Mouse (Mus musculus): ENCODE results near the gene Fam171a2. TPM values are rescaled to one million over a fixed set of nuclear protein-coding genes. Genes with fewer than 3 reads are reported as not detected.
A peak's percentile ranks its signal among the peaks of the same experiment; 100 is the strongest.

Fam171a2 gene
- total and polyA plus RNA-seq, 2 experiments from 2014 or later: 1.7 to 40.8 TPM

GRCm38 (mm10) chr11:102404161-102405010 lies 43.1 kb downstream of the Fam171a2 start:
- 89% methylated on average over 18 of the region's 18 CpGs for WGBS
- Histone ChIP-seq H3K27me3 (ENCODE audit: control insufficient read depth, insufficient read depth, low read length) (peaks cover 16% of the 10 kb centered on the region), H3K4me3 (ENCODE audit: low read depth, low read length) (no peak overlapping the region), H3K4me1 (ENCODE audit: control insufficient read depth, insufficient read depth) (peaks cover 12% of the 10 kb centered on the region), H3K9ac (replicated peaks; ENCODE audit: low read depth, low read length) (no peak overlapping the region), H3K27ac (ENCODE audit: low read depth) (no peak overlapping the region), H3K4me2 (ENCODE audit: low read depth, low read length) (no peak overlapping the region), H3K9me3 (replicated peaks; ENCODE audit: control insufficient read depth, low read length) (no peaks in the 10 kb centered on the region), H3K36me3 (replicated peaks; ENCODE audit: control insufficient read depth, insufficient read depth, low read length) (peaks cover 30% of the 10 kb centered on the region)
- TF ChIP-seq CTCF (IDR thresholded peaks at IDR 0.05; ENCODE audit: low read depth) (no peak), EP300 (IDR thresholded peaks at IDR 0.05; ENCODE audit: low read depth) (no peak)
- DNase-seq (ENCODE audit: low spot score) (no peak), ATAC-seq (ENCODE audit: insufficient read depth, low read depth) (no peak)

DNA sequence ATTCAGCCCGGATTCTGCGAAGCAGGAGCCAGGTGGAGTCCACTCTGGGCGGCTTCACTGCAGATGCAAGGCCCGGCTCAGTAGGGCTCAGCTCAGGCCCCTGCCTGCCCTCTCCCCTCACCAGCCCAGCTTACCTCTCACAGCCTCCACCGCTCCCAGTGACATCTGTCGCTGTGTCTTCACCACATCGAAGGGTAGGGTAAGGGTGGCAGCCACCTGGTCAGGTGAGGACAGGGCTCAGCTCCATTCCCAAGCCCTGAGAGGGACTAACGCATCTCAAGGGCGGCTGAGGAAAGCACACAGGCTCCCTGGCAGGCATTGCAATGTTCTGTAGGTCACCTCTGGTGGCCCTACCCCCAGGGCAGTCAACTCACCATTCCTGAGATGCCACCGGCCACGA lies 43.8 kb downstream of the Fam171a2 start:
- H3K36me3 ChIP-seq (replicated peaks; ENCODE audit: control insufficient read depth, insufficient read depth, low read length): peaks cover 30% of the 10 kb centered on the region
- peaks cover 12% of the 10 kb centered on the region for H3K4me1 ChIP-seq (ENCODE audit: control insufficient read depth, insufficient read depth)
- peaks cover 24% of the 10 kb centered on the region for H3K27me3 ChIP-seq (ENCODE audit: control insufficient read depth, insufficient read depth, low read length)
- no peak overlapping the region for H3K4me2 ChIP-seq (ENCODE audit: low read depth, low read length)
- no peak for ATAC-seq (ENCODE audit: insufficient read depth, low read depth)
- DNase-seq (ENCODE audit: low spot score): no peak
- H3K27ac ChIP-seq (ENCODE audit: low read depth): no peak overlapping the region
- no peak overlapping the region for H3K9ac ChIP-seq (replicated peaks; ENCODE audit: low read depth, low read length)
- 92% methylated on average over 11 of the region's 11 CpGs for WGBS
- no peak for TF ChIP-seq CTCF (IDR thresholded peaks at IDR 0.05; ENCODE audit: low read depth)
- no peak for TF ChIP-seq EP300 (IDR thresholded peaks at IDR 0.05; ENCODE audit: low read depth)
- no peaks in the 10 kb centered on the region for H3K9me3 ChIP-seq (replicated peaks; ENCODE audit: control insufficient read depth, low read length)
- H3K4me3 ChIP-seq (ENCODE audit: low read depth, low read length): no peak overlapping the region

DNA sequence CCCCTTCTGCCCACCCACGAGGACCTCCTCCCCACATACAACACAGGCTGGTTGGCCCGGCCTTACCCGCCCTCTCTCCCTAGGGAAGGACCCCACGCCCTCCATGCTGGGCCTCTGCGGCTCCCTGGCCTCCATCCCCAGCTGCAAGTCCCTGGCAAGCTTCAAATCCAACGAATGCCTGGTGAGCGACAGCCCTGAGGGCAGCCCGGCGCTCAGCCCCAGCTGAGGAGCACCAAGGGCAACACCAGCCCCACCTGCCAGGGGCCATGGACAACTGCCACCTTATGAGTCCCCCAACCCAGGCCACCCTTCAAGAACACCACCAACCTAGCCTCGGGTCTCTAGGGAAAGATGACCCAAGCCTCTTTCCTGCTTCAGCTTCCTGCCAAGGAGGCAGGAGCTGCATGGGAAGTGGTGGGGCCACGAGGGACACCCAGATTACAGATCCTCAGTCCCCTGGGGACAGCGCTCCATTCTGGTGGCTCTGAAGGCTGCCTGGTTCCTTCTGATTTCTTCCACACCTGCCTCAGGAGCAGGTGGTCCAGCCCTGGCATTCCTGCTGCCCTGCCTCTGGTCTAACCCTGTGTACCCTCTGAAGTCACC lies 45.5 kb downstream of the Fam171a2 start:
- peaks cover 32% of the 10 kb centered on the region for H3K27me3 ChIP-seq (ENCODE audit: control insufficient read depth, insufficient read depth, low read length)
- WGBS: 58% methylated on average over 12 of the region's 12 CpGs

GRCm38 (mm10) chr11:102400513-102401084 lies 46.9 kb downstream of the Fam171a2 start:
- H3K27ac ChIP-seq (ENCODE audit: low read depth): no peak overlapping the region
- peaks cover 39% of the 10 kb centered on the region for H3K27me3 ChIP-seq (ENCODE audit: control insufficient read depth, insufficient read depth, low read length)
- 0 out of 2 replicates have a peak, but pooled peaks cover 2% of the 10 kb centered on the region for H3K4me1 ChIP-seq (ENCODE audit: control insufficient read depth, insufficient read depth)
- no peak for TF ChIP-seq CTCF (IDR thresholded peaks at IDR 0.05; ENCODE audit: low read depth)
- TF ChIP-seq EP300 (IDR thresholded peaks at IDR 0.05; ENCODE audit: low read depth): no peak
- H3K36me3 ChIP-seq (replicated peaks; ENCODE audit: control insufficient read depth, insufficient read depth, low read length): peaks cover 30% of the 10 kb centered on the region
- H3K4me3 ChIP-seq (ENCODE audit: low read depth, low read length): no peak overlapping the region
- H3K9ac ChIP-seq (replicated peaks; ENCODE audit: low read depth, low read length): no peak overlapping the region
- no peaks in the 10 kb centered on the region for H3K9me3 ChIP-seq (replicated peaks; ENCODE audit: control insufficient read depth, low read length)
- no peak overlapping the region for H3K4me2 ChIP-seq (ENCODE audit: low read depth, low read length)
- no peak for DNase-seq (ENCODE audit: low spot score)
- WGBS: 21% methylated on average over 12 of the region's 12 CpGs
- no peak for ATAC-seq (ENCODE audit: insufficient read depth, low read depth)

More for the DNA sequence above, 45.5 kb downstream of the Fam171a2 start:
- TF ChIP-seq EP300 (IDR thresholded peaks at IDR 0.05; ENCODE audit: low read depth): no peak
- no peak for TF ChIP-seq CTCF (IDR thresholded peaks at IDR 0.05; ENCODE audit: low read depth)
- no peak overlapping the region for H3K9ac ChIP-seq (replicated peaks; ENCODE audit: low read depth, low read length)
- peaks cover 30% of the 10 kb centered on the region for H3K36me3 ChIP-seq (replicated peaks; ENCODE audit: control insufficient read depth, insufficient read depth, low read length)
- DNase-seq (ENCODE audit: low spot score) (no peak), ATAC-seq (ENCODE audit: insufficient read depth, low read depth) (no peak)
- peaks cover 12% of the 10 kb centered on the region for H3K4me1 ChIP-seq (ENCODE audit: control insufficient read depth, insufficient read depth)
- H3K4me3 ChIP-seq (ENCODE audit: low read depth, low read length): no peak overlapping the region
- no peak overlapping the region for H3K27ac ChIP-seq (ENCODE audit: low read depth)
- no peak overlapping the region for H3K4me2 ChIP-seq (ENCODE audit: low read depth, low read length)
- no peaks in the 10 kb centered on the region for H3K9me3 ChIP-seq (replicated peaks; ENCODE audit: control insufficient read depth, low read length)

DNA sequence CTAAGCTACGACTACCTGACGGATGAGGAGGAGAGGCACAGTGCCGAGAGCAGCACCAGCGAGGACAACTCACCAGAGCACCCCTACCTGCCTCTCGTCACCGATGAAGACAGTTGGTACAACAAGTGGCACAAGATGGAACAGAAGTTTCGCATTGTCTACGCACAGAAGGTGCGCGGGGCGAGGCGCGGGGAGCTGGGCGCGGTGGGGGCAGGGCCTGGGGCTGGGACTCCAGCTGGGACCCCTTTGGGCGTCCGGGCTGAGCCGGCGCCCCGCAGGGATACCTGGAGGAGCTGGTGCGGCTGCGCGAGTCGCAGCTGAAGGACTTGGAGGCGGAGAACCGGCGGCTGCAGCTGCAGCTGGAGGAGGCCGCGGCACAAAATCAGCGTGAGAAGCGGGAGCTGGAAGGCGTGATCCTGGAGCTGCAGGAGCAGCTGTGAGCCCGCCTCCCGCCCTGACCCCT lies 47.8 kb downstream of the Fam171a2 start:
- TF ChIP-seq EP300 (IDR thresholded peaks at IDR 0.05; ENCODE audit: low read depth) (no peak), CTCF (IDR thresholded peaks at IDR 0.05; ENCODE audit: low read depth) (no peak)
- H3K27ac ChIP-seq (ENCODE audit: low read depth): no peak overlapping the region
- H3K9ac ChIP-seq (replicated peaks; ENCODE audit: low read depth, low read length): no peak overlapping the region
- peak overlapping the region; percentile 12 for H3K4me3 ChIP-seq (ENCODE audit: low read depth, low read length)
- DNase-seq (ENCODE audit: low spot score): no peak
- H3K36me3 ChIP-seq (replicated peaks; ENCODE audit: control insufficient read depth, insufficient read depth, low read length): peaks cover 26% of the 10 kb centered on the region
- ATAC-seq (ENCODE audit: insufficient read depth, low read depth): no peak
- H3K4me2 ChIP-seq (ENCODE audit: low read depth, low read length): peak overlapping the region; percentile 23
- H3K4me1 ChIP-seq (ENCODE audit: control insufficient read depth, insufficient read depth): no peaks in the 10 kb centered on the region
- 2% methylated on average over 34 of the region's 34 CpGs for WGBS
- peaks cover 42% of the 10 kb centered on the region for H3K27me3 ChIP-seq (ENCODE audit: control insufficient read depth, insufficient read depth, low read length)
- H3K9me3 ChIP-seq (replicated peaks; ENCODE audit: control insufficient read depth, low read length): no peaks in the 10 kb centered on the region
